Mouse (Mus musculus) CD4-positive, CD25-positive, alpha-beta regulatory T cell, adult 2 months (primary cell): ENCODE results near the gene Magea10.

ENCODE experiments used
- DNase-seq: peaks from one replicate; pipeline ENCODE4 v3.0.0-alpha.2; 2012; ENCODE audit warnings: low read depth, low spot score

Magea10 gene

GRCm38 (mm10) chrX:72386758-72387157, at the start of gene Magea10:
Magea10 (minus strand) TSS chrX:72386858.
- DNase-seq: no peak

DNA sequence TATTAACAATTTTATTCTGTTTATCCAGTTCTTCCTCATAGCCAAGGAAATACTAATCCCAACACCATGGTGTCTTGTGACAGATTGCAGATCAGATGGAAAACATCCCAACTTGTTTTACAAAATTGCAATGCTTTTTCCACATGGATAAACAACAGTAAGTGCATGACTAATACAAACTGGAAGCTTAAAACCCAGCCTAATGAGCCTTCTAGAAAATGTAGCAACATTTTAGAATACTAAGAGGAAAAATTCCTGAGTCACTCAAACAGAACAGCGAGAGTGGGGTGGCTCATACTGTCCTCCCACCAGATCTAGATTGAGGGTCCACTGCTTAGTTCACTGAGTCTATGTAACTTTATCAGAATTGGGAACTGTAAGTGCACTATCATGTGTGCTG, 4.7 kb downstream of the Magea10 start:
- DNase-seq: no peak
